Mouse (Mus musculus): ENCODE measurements around the gene Mia3. TPM values are rescaled to one million over a fixed set of nuclear protein-coding genes. Genes with fewer than 3 reads are reported as not detected.

Mia3 gene
- polyA plus RNA-seq (2015; fragmentation: Nextera tagmentation; extraction: Ambion mirVana): 26.4 and 36.7 TPM in 2 replicates

DNA sequence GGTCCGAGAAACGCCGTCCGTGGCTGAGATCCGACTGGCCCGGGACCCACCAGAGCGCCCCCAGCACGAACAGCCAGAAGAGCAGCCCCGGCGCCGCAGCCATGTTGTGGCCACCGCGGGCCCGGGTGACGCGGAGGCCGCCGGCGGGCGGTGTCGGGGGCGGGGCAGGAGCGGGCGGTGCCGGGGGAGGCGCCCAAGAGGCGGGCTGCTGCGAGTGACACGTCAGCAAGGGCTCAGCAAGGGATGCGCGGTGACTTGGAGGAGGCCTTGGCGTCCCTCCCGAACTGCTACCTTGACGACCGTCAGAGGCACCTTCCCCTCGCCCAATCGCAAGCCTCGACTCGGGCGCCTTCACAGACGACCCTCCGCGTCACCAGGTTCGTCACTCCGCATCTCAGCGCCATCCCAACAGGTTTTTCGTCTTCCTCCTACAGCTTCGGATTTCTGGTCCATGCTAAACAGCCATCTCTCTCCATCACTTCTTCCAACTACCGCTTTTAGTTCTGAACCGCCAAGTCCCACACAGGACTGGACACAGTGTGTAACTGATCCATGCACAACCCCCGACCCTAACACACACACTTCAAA is at the start of gene Mia3:
Mia3 (minus strand) TSS at position 127 of the 588 bp plus-strand sequence.

DNA sequence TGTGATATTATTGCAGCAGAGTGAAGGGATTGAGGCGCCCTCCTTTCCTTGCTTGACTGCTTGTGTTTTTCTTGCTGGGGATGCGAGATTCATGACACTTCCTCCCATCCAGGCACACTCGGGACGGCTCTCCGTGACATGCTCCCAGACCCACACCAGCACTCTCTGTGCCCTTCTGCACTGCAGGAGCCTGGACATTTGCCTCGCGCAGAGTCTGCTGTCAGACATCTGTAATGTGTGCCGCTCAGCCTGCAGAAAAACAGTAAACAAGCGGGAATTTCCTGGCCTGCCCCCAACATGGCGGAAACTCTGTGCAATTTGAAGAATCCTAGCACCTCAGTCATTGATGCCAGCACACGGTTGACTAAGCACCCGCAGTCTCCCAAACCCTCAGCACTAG is 48.5 kb upstream of the Mia3 start, which contains the start of gene Hhipl2:
Hhipl2 (plus strand) TSS at position 343 of the 400 bp plus-strand sequence.

DNA sequence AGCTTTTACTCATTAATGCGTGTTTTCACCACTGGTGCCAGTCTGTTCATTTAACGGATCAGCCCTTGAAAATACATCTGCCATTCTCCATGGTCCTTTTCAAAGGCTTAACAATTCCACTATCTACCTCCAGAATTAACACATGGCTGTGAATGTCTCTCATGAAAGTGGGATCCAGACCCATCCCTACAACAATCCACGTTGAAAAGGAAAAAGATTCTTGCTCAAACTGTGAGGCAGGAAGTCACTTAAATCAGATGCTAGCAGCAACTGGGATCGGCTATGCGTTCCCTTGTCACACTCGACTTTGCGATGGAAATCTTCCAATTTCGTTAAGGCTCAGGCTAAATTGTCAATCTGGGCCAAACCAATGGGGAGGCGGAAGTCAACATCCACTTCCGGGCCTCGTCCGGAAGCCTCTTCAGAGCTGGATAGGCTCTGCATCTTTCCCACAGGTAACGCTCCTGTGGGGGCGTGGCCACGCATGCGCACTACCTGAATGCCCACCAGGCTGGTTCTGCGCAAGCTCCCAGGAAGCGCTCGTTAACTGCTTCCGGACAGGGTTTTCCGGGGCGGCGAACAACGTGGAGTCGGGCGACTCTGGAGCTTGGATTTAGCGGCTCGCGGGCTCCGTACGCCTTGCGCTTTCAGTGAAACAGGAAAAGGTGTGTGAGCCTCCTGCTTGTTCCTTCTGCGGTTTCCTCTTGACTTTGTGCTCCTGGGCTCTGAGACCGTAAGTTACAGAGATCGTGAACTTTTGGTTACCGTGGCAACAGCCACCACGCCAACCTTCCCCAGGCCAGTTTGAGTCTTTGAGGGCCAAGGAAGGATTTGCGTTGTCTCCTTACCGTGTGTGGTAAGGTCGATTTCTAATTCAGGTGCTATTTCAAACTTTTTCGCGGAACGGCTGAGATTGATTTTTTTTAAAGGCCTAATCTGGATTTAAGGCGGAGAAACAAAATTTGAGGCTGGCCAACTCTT is 19.4 kb upstream of the Mia3 start, which contains the start of gene Taf1a:
Taf1a (plus strand) TSS at position 556 of the 981 bp plus-strand sequence.

DNA sequence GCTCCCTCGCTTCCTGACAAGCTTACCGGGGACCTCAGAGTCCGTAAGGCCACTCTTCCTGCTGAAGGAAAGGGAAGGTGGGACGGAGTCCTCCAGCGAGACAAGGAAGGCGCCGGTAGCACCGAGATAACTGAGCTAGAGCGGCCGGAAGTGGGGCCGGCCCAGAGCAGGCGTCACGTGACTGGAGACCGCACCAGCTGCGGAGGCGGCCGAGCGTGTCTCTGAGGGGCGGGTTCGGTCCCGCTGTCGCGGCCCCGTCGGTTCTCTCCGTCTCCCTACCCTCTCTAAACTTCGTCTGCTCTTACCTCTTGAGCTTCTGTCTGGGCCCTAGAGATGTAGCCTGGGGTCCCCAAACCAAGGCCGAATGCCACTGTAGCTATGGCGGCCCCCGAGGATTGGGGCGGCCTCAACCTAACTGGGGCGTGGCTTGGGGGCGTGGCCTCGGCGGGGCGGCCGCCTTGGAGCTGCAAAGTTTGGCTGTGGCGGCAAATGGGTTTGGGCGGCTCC is 72.4 kb downstream of the Mia3 start, which contains the start of gene Brox:
Brox (minus strand) TSS at position 393 of the 507 bp plus-strand sequence.

DNA sequence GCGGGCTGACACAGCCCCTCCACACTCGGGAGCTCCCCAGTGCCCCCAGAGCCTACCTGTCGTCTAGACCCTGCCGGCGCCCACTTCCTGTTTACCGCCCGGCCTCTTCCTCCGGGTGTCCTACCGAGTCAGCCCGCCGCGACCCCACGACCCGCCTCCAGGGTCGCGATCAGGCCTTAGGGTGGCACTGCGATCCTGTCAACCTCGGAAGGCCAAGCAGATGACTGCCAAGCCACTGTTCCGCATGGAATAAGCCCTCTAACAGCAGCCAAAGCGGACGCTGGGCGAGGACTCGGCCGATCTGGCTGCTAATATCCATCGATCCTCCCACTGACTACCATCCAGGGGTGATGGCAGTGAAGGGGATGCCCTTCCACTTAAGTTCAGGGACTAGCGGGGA is 72.9 kb downstream of the Mia3 start, which contains the start of gene Aida:
Aida (plus strand) TSS at position 126 of the 400 bp plus-strand sequence.

Other genes starting within 250 kb of the Mia3 start
- gene Disp1, start 148.0 kb downstream of the Mia3 start, polyA plus RNA-seq (2015; fragmentation: Nextera tagmentation; extraction: Ambion mirVana): 2.3 and 3.7 TPM in 2 replicates
- gene Aida, start 73.0 kb downstream of the Mia3 start, polyA plus RNA-seq (2015; fragmentation: Nextera tagmentation; extraction: Ambion mirVana): 30.0 and 31.2 TPM in 2 replicates
- gene Brox, start 72.3 kb downstream of the Mia3 start, polyA plus RNA-seq (2015; fragmentation: Nextera tagmentation; extraction: Ambion mirVana): 20.7 and 21.4 TPM in 2 replicates
- gene Taf1a, start 19.4 kb upstream of the Mia3 start, polyA plus RNA-seq (2015; fragmentation: Nextera tagmentation; extraction: Ambion mirVana): 6.1 and 8.7 TPM in 2 replicates
- gene Hhipl2, start 48.7 kb upstream of the Mia3 start, polyA plus RNA-seq (2015; fragmentation: Nextera tagmentation; extraction: Ambion mirVana): not detected in 2 replicates